Mouse (Mus musculus): ENCODE results near the gene Ckap4. TPM values are rescaled to one million over a fixed set of nuclear protein-coding genes. Genes with fewer than 3 reads are reported as not detected.

Gene Ckap4
- polyA plus RNA-seq, 2 experiments: 143 to 189 TPM

DNA sequence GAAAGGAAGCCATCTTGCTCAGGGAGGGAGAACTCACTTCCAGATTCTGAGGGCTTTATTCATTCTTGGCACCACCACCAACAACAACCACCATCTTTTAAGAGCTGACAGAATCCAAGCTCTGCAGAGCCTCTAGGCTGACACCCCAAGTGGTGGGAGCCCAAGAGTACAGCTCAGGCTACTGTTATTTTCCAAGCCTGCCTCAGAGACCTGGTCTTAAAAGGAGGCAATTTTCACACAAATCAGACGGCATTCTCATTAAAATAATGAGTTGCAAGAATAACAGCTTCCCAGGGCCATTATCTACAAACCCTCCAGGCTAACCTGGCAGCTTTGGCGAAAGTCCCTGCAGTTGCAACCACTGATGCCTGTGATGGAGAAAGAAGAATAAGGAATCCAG, 37.1 kb downstream of the Ckap4 start:
- H3K9me3 ChIP-seq (ENCODE audit: control insufficient read depth, low read length): no peaks in the 10 kb centered on the region
- H3K27me3 ChIP-seq (ENCODE audit: control insufficient read depth, insufficient read depth, low read length): no peaks in the 10 kb centered on the region
- no peak overlapping the region for H3K4me3 ChIP-seq (replicated peaks; ENCODE audit: low read length)
- no peak for TF ChIP-seq POLR2A (IDR thresholded peaks at IDR 0.05; ENCODE audit: borderline replicate concordance, extremely low read depth, insufficient read depth, insufficient read length)
- 0 out of 2 replicates have a peak overlapping the region, but pooled peaks have one; percentile 9 for H3K27ac ChIP-seq (replicated peaks; ENCODE audit: low read depth, low read length)
- H3K4me2 ChIP-seq (replicated peaks; ENCODE audit: low read depth, low read length, severe bottlenecking): no peak overlapping the region
- 24% methylated on average over 2 of the region's 2 CpGs for WGBS
- H3K36me3 ChIP-seq (ENCODE audit: control insufficient read depth, insufficient read depth, low read length): no peaks in the 10 kb centered on the region
- peaks cover 4% of the 10 kb centered on the region; the same call in 1 of the 2 replicates for H3K4me1 ChIP-seq (ENCODE audit: control insufficient read depth, insufficient read depth, low read length)
- ATAC-seq (ENCODE audit: low FRiP score, low read depth) (no peak), DNase-seq (ENCODE audit: low spot score) (no peak)
- H3K9ac ChIP-seq (ENCODE audit: low read depth, low read length, severe bottlenecking): no peak overlapping the region

- peaks cover 4% of the 10 kb centered on the region; the same call in 1 of the 2 replicates for H3K4me1 ChIP-seq (ENCODE audit: control insufficient read depth, insufficient read depth, low read length)
- no peak for TF ChIP-seq POLR2A (IDR thresholded peaks at IDR 0.05; ENCODE audit: borderline replicate concordance, extremely low read depth, insufficient read depth, insufficient read length)
- DNase-seq (ENCODE audit: low spot score): no peak
- H3K4me2 ChIP-seq (replicated peaks; ENCODE audit: low read depth, low read length, severe bottlenecking): no peak overlapping the region
- no peak overlapping the region for H3K4me3 ChIP-seq (replicated peaks; ENCODE audit: low read length)
- H3K9ac ChIP-seq (ENCODE audit: low read depth, low read length, severe bottlenecking): no peak overlapping the region
- no peak for ATAC-seq (ENCODE audit: low FRiP score, low read depth)
- H3K36me3 ChIP-seq (ENCODE audit: control insufficient read depth, insufficient read depth, low read length): no peaks in the 10 kb centered on the region
- H3K27me3 ChIP-seq (ENCODE audit: control insufficient read depth, insufficient read depth, low read length): no peaks in the 10 kb centered on the region
- H3K27ac ChIP-seq (replicated peaks; ENCODE audit: low read depth, low read length): no peak overlapping the region
- 74% methylated on average over 7 of the region's 7 CpGs for WGBS
- H3K9me3 ChIP-seq (ENCODE audit: control insufficient read depth, low read length): no peaks in the 10 kb centered on the region
Measured at GRCm38 (mm10) chr10:84494432-84494831, 39.4 kb downstream of the Ckap4 start.

GRCm38 (mm10) chr10:84490115-84490514, 43.7 kb downstream of the Ckap4 start:
- H3K27ac ChIP-seq (replicated peaks; ENCODE audit: low read depth, low read length): no peak overlapping the region

GRCm38 (mm10) chr10:84488315-84488714, 45.5 kb downstream of the Ckap4 start:
- H3K9ac ChIP-seq (ENCODE audit: low read depth, low read length, severe bottlenecking): no peak overlapping the region
- DNase-seq (ENCODE audit: low spot score) (peak; percentile 34), ATAC-seq (ENCODE audit: low FRiP score, low read depth) (no peak)

More at GRCm38 (mm10) chr10:84490115-84490514, 43.7 kb downstream of the Ckap4 start:
- DNase-seq (ENCODE audit: low spot score): no peak
- no peak overlapping the region for H3K4me3 ChIP-seq (replicated peaks; ENCODE audit: low read length)
- no peaks in the 10 kb centered on the region for H3K9me3 ChIP-seq (ENCODE audit: control insufficient read depth, low read length)
- ATAC-seq (ENCODE audit: low FRiP score, low read depth): no peak
- TF ChIP-seq POLR2A (IDR thresholded peaks at IDR 0.05; ENCODE audit: borderline replicate concordance, extremely low read depth, insufficient read depth, insufficient read length): no peak
- WGBS: 82% methylated on average over 5 of the region's 5 CpGs
- no peak overlapping the region for H3K4me2 ChIP-seq (replicated peaks; ENCODE audit: low read depth, low read length, severe bottlenecking)
- no peak overlapping the region for H3K9ac ChIP-seq (ENCODE audit: low read depth, low read length, severe bottlenecking)
- H3K36me3 ChIP-seq (ENCODE audit: control insufficient read depth, insufficient read depth, low read length): no peaks in the 10 kb centered on the region
- no peaks in the 10 kb centered on the region for H3K4me1 ChIP-seq (ENCODE audit: control insufficient read depth, insufficient read depth, low read length)
- H3K27me3 ChIP-seq (ENCODE audit: control insufficient read depth, insufficient read depth, low read length): no peaks in the 10 kb centered on the region

DNA sequence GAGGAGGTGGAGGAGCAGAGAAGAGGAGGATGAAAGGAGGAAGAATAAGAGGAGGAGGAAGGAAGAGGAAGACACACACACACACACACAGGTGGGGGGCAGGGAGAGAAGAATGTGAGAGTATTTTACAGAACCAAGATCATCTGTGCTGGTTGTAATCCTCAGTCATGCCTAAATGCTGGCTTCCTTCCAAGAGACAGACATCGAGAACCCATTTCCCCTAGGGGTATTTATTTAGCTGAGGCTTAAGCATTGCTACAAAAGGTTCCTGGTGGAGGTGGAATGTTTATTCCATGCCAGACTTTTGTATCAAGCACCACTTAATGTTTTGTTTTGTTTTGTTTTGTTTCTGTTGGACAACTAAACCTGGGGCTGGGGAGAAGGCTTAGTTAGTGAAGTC, 49.2 kb downstream of the Ckap4 start:
- H3K4me3 ChIP-seq (replicated peaks; ENCODE audit: low read length): no peak overlapping the region
- H3K27me3 ChIP-seq (ENCODE audit: control insufficient read depth, insufficient read depth, low read length): no peaks in the 10 kb centered on the region
- no peak for TF ChIP-seq POLR2A (IDR thresholded peaks at IDR 0.05; ENCODE audit: borderline replicate concordance, extremely low read depth, insufficient read depth, insufficient read length)
- H3K4me2 ChIP-seq (replicated peaks; ENCODE audit: low read depth, low read length, severe bottlenecking): no peak overlapping the region
- no peaks in the 10 kb centered on the region for H3K9me3 ChIP-seq (ENCODE audit: control insufficient read depth, low read length)
- ATAC-seq (ENCODE audit: low FRiP score, low read depth) (no peak), DNase-seq (ENCODE audit: low spot score) (no peak)
- WGBS: 13% methylated on average over 1 of the region's 1 CpGs
- H3K4me1 ChIP-seq (ENCODE audit: control insufficient read depth, insufficient read depth, low read length): no peaks in the 10 kb centered on the region
- no peak overlapping the region for H3K9ac ChIP-seq (ENCODE audit: low read depth, low read length, severe bottlenecking)
- no peak overlapping the region for H3K27ac ChIP-seq (replicated peaks; ENCODE audit: low read depth, low read length)
- H3K36me3 ChIP-seq (ENCODE audit: control insufficient read depth, insufficient read depth, low read length): no peaks in the 10 kb centered on the region

More at GRCm38 (mm10) chr10:84488315-84488714, 45.5 kb downstream of the Ckap4 start:
- no peaks in the 10 kb centered on the region for H3K4me1 ChIP-seq (ENCODE audit: control insufficient read depth, insufficient read depth, low read length)
- H3K4me3 ChIP-seq (replicated peaks; ENCODE audit: low read length): no peak overlapping the region
- no peaks in the 10 kb centered on the region for H3K9me3 ChIP-seq (ENCODE audit: control insufficient read depth, low read length)
- no peak overlapping the region for H3K4me2 ChIP-seq (replicated peaks; ENCODE audit: low read depth, low read length, severe bottlenecking)
- no peaks in the 10 kb centered on the region for H3K27me3 ChIP-seq (ENCODE audit: control insufficient read depth, insufficient read depth, low read length)
- 53% methylated on average over 6 of the region's 6 CpGs for WGBS
- H3K27ac ChIP-seq (replicated peaks; ENCODE audit: low read depth, low read length): no peak overlapping the region
- H3K36me3 ChIP-seq (ENCODE audit: control insufficient read depth, insufficient read depth, low read length): no peaks in the 10 kb centered on the region
- no peak for TF ChIP-seq POLR2A (IDR thresholded peaks at IDR 0.05; ENCODE audit: borderline replicate concordance, extremely low read depth, insufficient read depth, insufficient read length)

DNA sequence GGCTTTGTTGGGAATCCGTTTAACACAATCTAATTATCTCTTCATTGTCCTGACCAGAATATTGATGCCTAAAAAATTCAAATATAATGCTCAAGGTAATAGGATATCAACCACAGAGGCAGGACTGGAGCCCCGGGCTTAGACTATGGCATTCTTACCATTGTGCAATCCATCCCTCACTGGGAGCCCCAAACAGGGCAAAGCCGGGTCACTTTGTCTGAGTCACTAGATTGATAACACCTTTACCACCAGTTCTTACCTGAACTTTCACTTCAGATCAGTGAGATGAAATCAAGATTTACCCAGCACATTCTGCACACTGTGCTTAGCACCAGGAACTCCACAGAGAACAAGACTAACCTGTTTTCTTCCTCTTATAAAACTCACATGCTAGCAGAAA, 50.3 kb downstream of the Ckap4 start:
- Histone ChIP-seq H3K27ac (replicated peaks; ENCODE audit: low read depth, low read length) (no peak overlapping the region), H3K9me3 (ENCODE audit: control insufficient read depth, low read length) (no peaks in the 10 kb centered on the region), H3K4me1 (ENCODE audit: control insufficient read depth, insufficient read depth, low read length) (no peaks in the 10 kb centered on the region), H3K36me3 (ENCODE audit: control insufficient read depth, insufficient read depth, low read length) (no peaks in the 10 kb centered on the region), H3K9ac (ENCODE audit: low read depth, low read length, severe bottlenecking) (no peak overlapping the region), H3K4me2 (replicated peaks; ENCODE audit: low read depth, low read length, severe bottlenecking) (no peak overlapping the region), H3K4me3 (replicated peaks; ENCODE audit: low read length) (no peak overlapping the region), H3K27me3 (ENCODE audit: control insufficient read depth, insufficient read depth, low read length) (no peaks in the 10 kb centered on the region)
- 69% methylated on average over 3 of the region's 3 CpGs for WGBS
- no peak for DNase-seq (ENCODE audit: low spot score)
- no peak for ATAC-seq (ENCODE audit: low FRiP score, low read depth)
- TF ChIP-seq POLR2A (IDR thresholded peaks at IDR 0.05; ENCODE audit: borderline replicate concordance, extremely low read depth, insufficient read depth, insufficient read length): no peak
